Mouse (Mus musculus) hindbrain, embryonic 13.5 days (tissue): ENCODE data around the gene Agbl4. TPM values are rescaled to one million over a fixed set of nuclear protein-coding genes. Genes with fewer than 3 reads are reported as not detected.

Experiments
- ATAC-seq: fragments of 200-750 bp; cut with Nextera tagmentation; 2 replicates; pipeline ENCODE4 v1.8.0; 2017; ENCODE audit warnings: moderate TSS enrichment; ENCODE audit not compliant: low FRiP score
- H3K27ac ChIP-seq: fragments of 300-500 bp; sonication (generic); 2 replicates; pipeline ENCODE4 v1.5.1; 2015; ENCODE audit warnings: inconsistent platforms, mild to moderate bottlenecking, moderate library complexity
- H3K27me3 ChIP-seq: fragments of 300-500 bp; sonication (generic); 2 replicates; pipeline ENCODE4 v1.6.1; 2015; ENCODE audit warnings: mild to moderate bottlenecking, inconsistent platforms
- H3K36me3 ChIP-seq: fragments of 300-500 bp; sonication (generic); 2 replicates; pipeline ENCODE4 v1.6.1; 2015; ENCODE audit warnings: mild to moderate bottlenecking, inconsistent platforms
- H3K4me1 ChIP-seq: fragments of 300-500 bp; sonication (generic); replicated peaks from 2 replicates; pipeline ENCODE4 v1.6.1; 2015; ENCODE audit warnings: inconsistent platforms
- H3K4me2 ChIP-seq: fragments of 300-500 bp; sonication (generic); 2 replicates; pipeline ENCODE4 v1.6.1; 2015; ENCODE audit warnings: inconsistent platforms, mild to moderate bottlenecking, moderate library complexity
- H3K4me3 ChIP-seq: fragments of 300-500 bp; sonication (generic); 2 replicates; pipeline ENCODE4 v1.5.1; 2015; ENCODE audit warnings: mild to moderate bottlenecking, inconsistent platforms
- H3K9ac ChIP-seq: fragments of 300-500 bp; sonication (generic); 2 replicates; pipeline ENCODE4 v1.6.1; 2015; ENCODE audit warnings: mild to moderate bottlenecking, inconsistent platforms
- H3K9me3 ChIP-seq: fragments of 300-500 bp; sonication (generic); 2 replicates; pipeline ENCODE4 v1.6.1; 2016; ENCODE audit warnings: inconsistent platforms
- WGBS: fragments of 180-500 bp; shearing (Covaris S2); methylation state at CpG from one replicate; pipeline ENCODE4 v1.1.7; 2015; 5-methylcytosine and 5-hydroxymethylcytosine counted together
- polyA plus RNA-seq: library from polyadenylated mRNA; unstranded; fragments of >200 nt; fragmentation: Nextera tagmentation; extraction: Ambion mirVana; gene quantifications from 2 replicates; pipeline ENCODE4 v1.2.1, GENCODE M21; 2015

Agbl4 gene
- polyA plus RNA-seq, 1 experiment from 2014 or later: 1.4 TPM

GRCm38 (mm10) chr4:111377159-111377558, 979.7 kb downstream of the Agbl4 start:
- H3K9ac ChIP-seq: no peak overlapping the region
- no peak overlapping the region for H3K4me2 ChIP-seq
- no peak overlapping the region for H3K27ac ChIP-seq
- H3K27me3 ChIP-seq: no peaks in the 10 kb centered on the region
- no peaks in the 10 kb centered on the region for H3K4me1 ChIP-seq
- no peaks in the 10 kb centered on the region for H3K9me3 ChIP-seq
- H3K36me3 ChIP-seq: no peaks in the 10 kb centered on the region
- no peak for ATAC-seq
- no peak overlapping the region for H3K4me3 ChIP-seq

DNA sequence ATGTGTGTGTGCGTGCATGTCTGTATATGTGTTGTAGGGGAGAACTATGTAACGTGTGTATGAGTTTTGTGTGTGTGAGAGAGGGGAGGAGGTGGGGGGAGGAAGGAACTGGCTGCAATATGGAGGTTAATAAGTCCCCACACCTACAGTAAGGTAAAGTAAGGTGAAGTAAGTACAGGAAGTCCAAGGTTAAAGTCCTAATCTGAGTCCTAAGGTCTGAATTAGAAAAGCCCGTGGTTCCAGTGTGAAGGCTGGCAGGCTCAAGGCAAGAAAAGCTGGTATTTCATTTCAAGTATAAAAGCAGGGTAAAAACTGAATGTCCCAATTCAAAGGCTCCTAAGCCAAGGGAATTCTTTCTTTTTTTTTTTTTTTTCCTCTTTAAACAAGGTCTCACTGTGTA, 980.6 kb downstream of the Agbl4 start:
- no peak for ATAC-seq
- Histone ChIP-seq H3K9me3 (no peaks in the 10 kb centered on the region), H3K27ac (no peak overlapping the region), H3K27me3 (no peaks in the 10 kb centered on the region), H3K4me2 (no peak overlapping the region), H3K4me3 (no peak overlapping the region), H3K9ac (no peak overlapping the region), H3K36me3 (no peaks in the 10 kb centered on the region), H3K4me1 (no peaks in the 10 kb centered on the region)
- WGBS: 95% methylated on average over 3 of the region's 3 CpGs

DNA sequence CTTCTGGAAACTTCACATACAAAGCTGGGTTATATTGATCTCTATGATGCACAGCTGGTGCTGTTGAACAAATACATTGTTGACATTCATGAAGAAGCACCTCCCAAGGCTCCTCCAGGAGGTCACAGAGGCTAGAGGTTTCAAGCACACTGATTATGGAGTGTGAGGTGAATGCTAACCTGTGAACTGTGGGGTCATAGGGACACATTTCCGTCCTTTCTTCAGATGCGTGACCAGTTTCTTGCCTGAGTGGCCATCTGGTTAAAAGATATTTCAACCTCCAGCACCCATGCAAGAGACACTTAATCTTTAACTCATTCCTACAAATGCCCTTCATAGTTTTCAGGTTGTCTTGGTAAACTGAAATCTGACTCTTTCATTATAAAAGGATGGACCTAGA, 985.6 kb downstream of the Agbl4 start:
- Histone ChIP-seq H3K9ac (no peak overlapping the region), H3K4me2 (no peak overlapping the region), H3K27ac (no peak overlapping the region), H3K4me3 (no peak overlapping the region), H3K36me3 (no peaks in the 10 kb centered on the region), H3K27me3 (no peaks in the 10 kb centered on the region), H3K4me1 (no peaks in the 10 kb centered on the region), H3K9me3 (no peaks in the 10 kb centered on the region)
- ATAC-seq: no peak
- 69% methylated on average over 2 of the region's 2 CpGs for WGBS

DNA sequence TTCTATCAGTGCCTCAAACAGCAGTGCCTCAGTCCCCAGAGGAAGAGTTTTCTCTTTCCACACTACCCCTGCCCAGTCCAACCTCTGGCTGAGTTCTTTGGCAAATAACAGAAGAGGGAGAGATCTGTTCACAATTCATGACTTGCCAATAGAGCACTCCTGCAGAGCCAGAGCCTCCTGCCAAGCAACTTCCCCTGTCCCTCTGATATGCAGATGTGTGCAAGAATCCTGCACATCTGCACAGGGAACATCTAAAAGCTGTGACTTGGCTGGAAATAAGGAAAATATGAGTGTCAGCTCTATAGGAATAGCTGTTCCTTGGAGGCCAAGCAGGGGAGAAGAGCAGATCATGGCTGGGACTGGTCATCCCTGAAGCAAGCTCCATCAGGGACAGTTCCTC, 993.3 kb downstream of the Agbl4 start:
- H3K27ac ChIP-seq: no peak overlapping the region
- no peaks in the 10 kb centered on the region for H3K27me3 ChIP-seq
- H3K36me3 ChIP-seq: no peaks in the 10 kb centered on the region
- no peak overlapping the region for H3K4me2 ChIP-seq
- no peaks in the 10 kb centered on the region for H3K4me1 ChIP-seq
- no peak overlapping the region for H3K9ac ChIP-seq
- H3K9me3 ChIP-seq: no peaks in the 10 kb centered on the region
- ATAC-seq: no peak
- H3K4me3 ChIP-seq: no peak overlapping the region

DNA sequence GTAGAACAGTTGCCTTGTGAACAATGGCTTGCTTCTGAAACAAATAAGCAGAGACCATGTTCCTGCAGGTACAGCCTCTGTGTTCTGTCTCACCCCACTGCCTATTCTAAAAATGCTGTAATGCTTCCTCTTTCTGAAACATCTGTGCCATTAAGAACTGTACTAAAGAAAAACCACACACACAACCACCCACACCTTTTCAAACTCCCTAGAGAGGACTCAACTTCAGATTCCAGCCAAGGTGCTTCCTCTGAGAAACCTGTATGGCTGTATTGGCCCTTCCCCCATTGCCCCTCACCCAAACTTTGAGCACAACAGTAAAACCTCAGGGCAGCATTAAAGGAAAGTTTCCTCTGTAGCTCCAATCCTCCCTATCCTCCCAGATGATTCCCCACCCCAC, 1002.3 kb downstream of the Agbl4 start:
- Histone ChIP-seq H3K9ac (no peak overlapping the region), H3K4me1 (peaks cover 4% of the 10 kb centered on the region; the same call in 1 of the 2 replicates), H3K4me3 (no peak overlapping the region), H3K4me2 (no peak overlapping the region), H3K36me3 (no peaks in the 10 kb centered on the region), H3K9me3 (no peaks in the 10 kb centered on the region), H3K27me3 (no peaks in the 10 kb centered on the region), H3K27ac (no peak overlapping the region)
- no peak for ATAC-seq

DNA sequence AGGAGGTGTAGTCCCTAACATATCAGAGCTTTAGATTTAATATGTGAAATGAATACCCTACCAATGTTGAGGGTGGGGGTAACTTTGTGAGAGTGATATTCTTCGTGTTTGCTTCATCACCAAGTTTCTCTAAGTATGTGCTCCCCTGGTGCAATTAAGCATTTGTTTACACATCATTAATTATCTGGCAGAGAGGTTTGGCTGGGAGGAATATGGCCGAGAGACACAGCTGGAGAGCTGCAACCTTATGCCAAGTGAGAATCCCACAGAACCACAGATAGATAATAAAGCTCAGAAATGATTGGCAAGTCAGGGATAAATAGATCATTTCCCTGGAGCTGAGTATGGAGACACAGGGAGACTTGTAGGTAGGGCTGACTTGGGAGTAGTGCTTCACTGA, 1003.2 kb downstream of the Agbl4 start:
- H3K4me1 ChIP-seq: peaks cover 4% of the 10 kb centered on the region; the same call in 1 of the 2 replicates
- H3K27me3 ChIP-seq: no peaks in the 10 kb centered on the region
- no peaks in the 10 kb centered on the region for H3K36me3 ChIP-seq
- no peak for ATAC-seq
- H3K4me3 ChIP-seq: no peak overlapping the region
- H3K9ac ChIP-seq: no peak overlapping the region
- no peak overlapping the region for H3K27ac ChIP-seq
- WGBS: 50% methylated on average over 2 of the region's 2 CpGs
- no peak overlapping the region for H3K4me2 ChIP-seq
- no peaks in the 10 kb centered on the region for H3K9me3 ChIP-seq

- no peak for ATAC-seq
- WGBS: 56% methylated on average over 1 of the region's 1 CpGs
- no peak overlapping the region for H3K27ac ChIP-seq
- H3K27me3 ChIP-seq: no peaks in the 10 kb centered on the region
- no peak overlapping the region for H3K4me3 ChIP-seq
- H3K9me3 ChIP-seq: no peaks in the 10 kb centered on the region
- no peak overlapping the region for H3K4me2 ChIP-seq
- peaks cover 4% of the 10 kb centered on the region; the same call in 1 of the 2 replicates for H3K4me1 ChIP-seq
- H3K36me3 ChIP-seq: no peaks in the 10 kb centered on the region
- no peak overlapping the region for H3K9ac ChIP-seq
These were observed 1005.8 kb downstream of the Agbl4 start for GRCm38 (mm10) chr4:111403243-111403642.

- Histone ChIP-seq H3K4me1 (peaks cover 9% of the 10 kb centered on the region), H3K4me2 (no peak overlapping the region), H3K27ac (no peak overlapping the region), H3K36me3 (no peaks in the 10 kb centered on the region), H3K9me3 (no peaks in the 10 kb centered on the region), H3K27me3 (no peaks in the 10 kb centered on the region), H3K4me3 (no peak overlapping the region), H3K9ac (no peak overlapping the region)
- 92% methylated on average over 4 of the region's 4 CpGs for WGBS
- no peak for ATAC-seq
These were observed 1013.3 kb downstream of the Agbl4 start for GRCm38 (mm10) chr4:111410731-111411130.

- under 1% methylated on average over 6 of the region's 6 CpGs for WGBS
- H3K9ac ChIP-seq: peak overlapping the region; percentile 99
- peak overlapping the region; percentile 92 for H3K4me2 ChIP-seq
- ATAC-seq: peak; percentile 34
- peaks cover 46% of the 10 kb centered on the region for H3K4me1 ChIP-seq
- peaks cover 14% of the 10 kb centered on the region for H3K36me3 ChIP-seq
- peak overlapping the region; percentile 93 for H3K27ac ChIP-seq
- peak overlapping the region; percentile 91 for H3K4me3 ChIP-seq
- no peaks in the 10 kb centered on the region for H3K9me3 ChIP-seq
- no peaks in the 10 kb centered on the region for H3K27me3 ChIP-seq
These were observed 1016.9 kb downstream of the Agbl4 start for GRCm38 (mm10) chr4:111414399-111414798.

DNA sequence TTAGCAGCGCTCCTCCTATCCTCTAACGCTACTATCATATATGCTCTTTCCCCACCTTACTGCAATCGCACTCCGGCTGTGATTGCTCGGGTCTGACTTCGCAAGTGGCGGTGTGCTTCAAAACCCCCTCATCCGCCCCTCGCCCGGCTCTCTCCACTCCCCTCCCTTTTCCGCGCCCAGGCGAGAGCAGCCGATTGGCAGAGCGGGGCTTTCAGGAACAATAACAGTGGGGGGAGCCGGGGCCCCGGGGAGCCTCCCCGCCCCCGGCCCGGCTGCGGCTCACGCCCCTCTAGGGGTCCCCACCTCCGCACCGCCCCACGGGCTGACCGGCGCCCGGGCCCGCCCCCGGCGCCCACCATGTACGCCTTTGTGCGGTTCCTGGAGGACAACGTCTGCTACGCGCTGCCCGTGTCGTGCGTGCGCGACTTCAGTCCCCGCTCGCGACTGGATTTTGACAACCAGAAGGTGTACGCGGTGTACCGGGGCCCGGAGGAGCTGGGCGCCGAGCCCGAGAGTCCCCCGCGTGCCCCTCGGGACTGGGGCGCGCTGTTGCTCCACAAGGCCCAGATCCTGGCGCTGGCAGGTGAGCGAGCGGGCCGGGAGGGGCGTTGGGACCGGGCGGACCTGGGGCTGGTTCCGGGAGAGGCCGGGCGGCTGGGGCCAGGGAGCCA, 1017.5 kb downstream of the Agbl4 start, which contains the start of gene Bend5:
TSS of gene Bend5 (plus strand) at position 189 of the 671 bp plus-strand sequence.
- peaks cover 19% of the 10 kb centered on the region for H3K36me3 ChIP-seq

GRCm38 (mm10) chr4:111416126-111416525, 1018.7 kb downstream of the Agbl4 start:
- WGBS: 77% methylated on average over 3 of the region's 3 CpGs
- peak overlapping the region; percentile 93; the same call in 1 of the 2 replicates for H3K27ac ChIP-seq

More for the DNA sequence above, 1017.5 kb downstream of the Agbl4 start, which contains the start of gene Bend5:
- peak; percentile 96 for ATAC-seq
- under 1% methylated on average over 65 of the region's 66 CpGs for WGBS
- H3K9me3 ChIP-seq: no peaks in the 10 kb centered on the region
- peak within 1 kb of the TSS; percentile 93 for H3K27ac ChIP-seq
- H3K4me3 ChIP-seq: peak within 1 kb of the TSS; percentile 91
- H3K9ac ChIP-seq: peak within 1 kb of the TSS; percentile 99
- peak within 1 kb of the TSS; percentile 92 for H3K4me2 ChIP-seq
- H3K4me1 ChIP-seq: peaks cover 51% of the 10 kb centered on the region
- H3K27me3 ChIP-seq: no peaks in the 10 kb centered on the region

GRCm38 (mm10) chr4:111416551-111416950, 1019.1 kb downstream of the Agbl4 start:
- H3K4me1 ChIP-seq: peaks cover 53% of the 10 kb centered on the region
- peak overlapping the region; percentile 99 for H3K9ac ChIP-seq
- 76% methylated on average over 3 of the region's 3 CpGs for WGBS
- H3K4me2 ChIP-seq: peak overlapping the region; percentile 92
- peak overlapping the region; percentile 91 for H3K4me3 ChIP-seq
- no peaks in the 10 kb centered on the region for H3K9me3 ChIP-seq
- no peak overlapping the region for H3K27ac ChIP-seq
- no peak for ATAC-seq
- no peaks in the 10 kb centered on the region for H3K27me3 ChIP-seq
- H3K36me3 ChIP-seq: peaks cover 21% of the 10 kb centered on the region

More at GRCm38 (mm10) chr4:111416126-111416525, 1018.7 kb downstream of the Agbl4 start:
- no peaks in the 10 kb centered on the region for H3K27me3 ChIP-seq
- H3K4me1 ChIP-seq: peaks cover 53% of the 10 kb centered on the region
- H3K4me2 ChIP-seq: peak overlapping the region; percentile 92
- H3K9ac ChIP-seq: peak overlapping the region; percentile 99
- peaks cover 21% of the 10 kb centered on the region for H3K36me3 ChIP-seq
- H3K4me3 ChIP-seq: peak overlapping the region; percentile 91
- no peak for ATAC-seq
- H3K9me3 ChIP-seq: no peaks in the 10 kb centered on the region

- Histone ChIP-seq H3K36me3 (peaks cover 21% of the 10 kb centered on the region), H3K9me3 (no peaks in the 10 kb centered on the region), H3K4me2 (peak overlapping the region; percentile 92; the same call in 1 of the 2 replicates), H3K4me3 (no peak overlapping the region), H3K9ac (no peak overlapping the region), H3K4me1 (peaks cover 61% of the 10 kb centered on the region), H3K27me3 (no peaks in the 10 kb centered on the region), H3K27ac (no peak overlapping the region)
- ATAC-seq: no peak
- WGBS: 92% methylated on average over 5 of the region's 5 CpGs
These were observed 1020.3 kb downstream of the Agbl4 start for GRCm38 (mm10) chr4:111417716-111418115.
